Mouse (Mus musculus) brain, embryonic 14.5 days (tissue): ENCODE measurements around the gene P4hb.

Experiments
- CTCF ChIP-seq: fragments of 200-500 bp; IDR thresholded peaks from 2 replicates; pipeline ENCODE4 v1.5.1; 2012; ENCODE audit warnings: inconsistent platforms, mild to moderate bottlenecking, moderate library complexity, borderline replicate concordance; ENCODE audit not compliant: insufficient read depth, insufficient read length; ENCODE audit errors: extremely low read depth
- POLR2A ChIP-seq: fragments of 200-500 bp; IDR thresholded peaks from 2 replicates; pipeline ENCODE4 v1.6.1; 2012; ENCODE audit warnings: mild to moderate bottlenecking, inconsistent platforms, borderline replicate concordance; ENCODE audit not compliant: poor library complexity, insufficient read depth, insufficient read length, severe bottlenecking; ENCODE audit errors: extremely low read depth

DNA sequence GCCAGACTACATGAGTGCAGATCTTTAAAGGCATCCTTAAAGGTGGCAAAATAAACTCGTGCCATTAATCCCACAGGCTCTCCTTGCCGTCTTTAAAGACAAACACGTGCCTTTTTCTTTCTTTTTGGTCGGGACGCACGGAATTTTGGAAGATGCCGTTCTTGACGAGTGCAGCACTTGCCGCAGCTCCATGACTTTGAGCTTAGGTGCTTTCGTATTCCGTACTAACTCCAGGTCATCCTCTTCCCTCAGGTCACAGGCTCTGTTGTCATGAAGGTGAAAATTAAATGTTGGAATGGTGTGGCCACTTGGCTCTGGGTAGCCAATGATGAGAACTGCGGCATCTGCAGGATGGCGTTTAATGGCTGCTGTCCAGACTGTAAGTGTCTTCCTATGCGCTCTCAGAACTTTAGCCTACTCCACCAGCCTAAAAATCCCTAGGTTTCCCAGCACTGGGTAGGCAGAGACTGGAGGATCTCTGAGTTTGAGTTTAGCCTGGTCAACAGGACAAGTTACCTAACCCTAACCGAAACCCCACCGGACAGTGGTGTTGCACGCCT lies 26.0 kb upstream of the P4hb start:
- TF ChIP-seq POLR2A (no peak), CTCF (no peak)
